Mouse (Mus musculus) fibroblast of lung, adult 2 months (primary cell): ENCODE results near the gene Scube3.

Experiments
- DNase-seq: peaks from one replicate; pipeline ENCODE4 v3.0.0-alpha.2; 2011; ENCODE audit warnings: low read depth

The Scube3 gene

GRCm38 (mm10) chr17:28141771-28142699, at the start of gene Scube3:
TSS of gene Scube3 (plus strand) at chr17:28142141.
- DNase-seq: no peak

- DNase-seq: no peak
These were observed 49.6 kb upstream of the Scube3 start for GRCm38 (mm10) chr17:28092297-28092696.

GRCm38 (mm10) chr17:28093837-28094236, 48.1 kb upstream of the Scube3 start:
- DNase-seq: no peak

- DNase-seq: no peak
These were observed 45.5 kb upstream of the Scube3 start for GRCm38 (mm10) chr17:28096418-28096817.

- DNase-seq: no peak
These were observed 44.6 kb upstream of the Scube3 start for GRCm38 (mm10) chr17:28097308-28097707.

GRCm38 (mm10) chr17:28099086-28099485, 42.9 kb upstream of the Scube3 start:
- no peak for DNase-seq

- no peak for DNase-seq
These were observed 41.3 kb upstream of the Scube3 start for GRCm38 (mm10) chr17:28100669-28101068.

- DNase-seq: no peak
These were observed 40.6 kb upstream of the Scube3 start for GRCm38 (mm10) chr17:28101284-28101887.

- no peak for DNase-seq
These were observed 40.0 kb upstream of the Scube3 start for GRCm38 (mm10) chr17:28101902-28102319.

- DNase-seq: no peak
These were observed 37.5 kb upstream of the Scube3 start for GRCm38 (mm10) chr17:28104416-28104815.

- no peak for DNase-seq
These were observed 35.6 kb upstream of the Scube3 start for GRCm38 (mm10) chr17:28106352-28106751.

GRCm38 (mm10) chr17:28107275-28107674, 34.7 kb upstream of the Scube3 start:
- DNase-seq: no peak

GRCm38 (mm10) chr17:28112266-28112665, 29.7 kb upstream of the Scube3 start:
- no peak for DNase-seq

- DNase-seq: no peak
These were observed 25.6 kb upstream of the Scube3 start for GRCm38 (mm10) chr17:28116335-28116734.

- no peak for DNase-seq
These were observed 24.3 kb upstream of the Scube3 start for GRCm38 (mm10) chr17:28117451-28118209.

GRCm38 (mm10) chr17:28120460-28120859, 21.5 kb upstream of the Scube3 start:
- no peak for DNase-seq

GRCm38 (mm10) chr17:28122949-28123348, 19.0 kb upstream of the Scube3 start:
- no peak for DNase-seq

GRCm38 (mm10) chr17:28123627-28124026, 18.3 kb upstream of the Scube3 start:
- no peak for DNase-seq

GRCm38 (mm10) chr17:28124368-28124767, 17.6 kb upstream of the Scube3 start:
- peak; percentile 21 for DNase-seq

- no peak for DNase-seq
These were observed 12.1 kb upstream of the Scube3 start for GRCm38 (mm10) chr17:28129796-28130195.

GRCm38 (mm10) chr17:28130391-28131125, 11.4 kb upstream of the Scube3 start:
- DNase-seq: no peak

- no peak for DNase-seq
These were observed 10.8 kb upstream of the Scube3 start for GRCm38 (mm10) chr17:28131156-28131555.
